Mouse (Mus musculus): ENCODE results near the gene Gm8113. TPM values are rescaled to one million over a fixed set of nuclear protein-coding genes. Genes with fewer than 3 reads are reported as not detected.
"Not testable (repeated sequence)": the region's sequence is repeated elsewhere in the genome, so short reads cannot be mapped to it uniquely, and the experiment has no call there.

Gene Gm8113
- polyA plus RNA-seq, 1 experiment from 2014 or later: 2.8 TPM

DNA sequence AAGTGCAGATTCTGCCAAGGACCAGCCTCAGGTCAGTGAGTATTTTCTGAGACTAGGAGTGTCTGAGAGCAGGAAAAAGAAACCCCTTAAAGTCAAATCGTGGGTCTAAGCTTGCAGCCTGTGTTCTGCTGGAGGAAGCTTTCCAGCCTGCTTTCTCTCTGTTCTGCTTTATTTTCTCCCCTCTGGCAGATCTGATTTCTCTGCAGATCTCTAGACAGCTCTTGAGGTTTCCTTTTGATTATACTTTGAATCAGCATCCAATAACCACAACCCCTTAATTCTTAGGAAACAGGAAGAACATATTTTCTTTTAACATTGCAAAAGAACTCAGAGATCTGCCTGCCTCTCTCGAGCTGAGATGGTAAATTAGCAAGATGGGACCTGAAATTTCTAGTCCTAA lies 28.2 kb downstream of the Gm8113 start:
- WGBS: 75% methylated on average over 2 of the region's 2 CpGs
- not testable (repeated sequence) for H3K4me1 ChIP-seq (replicated peaks); H3K4me3 ChIP-seq; H3K36me3 ChIP-seq; DNase-seq (ENCODE audit: low spot score); H3K27me3 ChIP-seq (ENCODE audit: insufficient read depth, poor library complexity, severe bottlenecking); H3K9me3 ChIP-seq; H3K27ac ChIP-seq

DNA sequence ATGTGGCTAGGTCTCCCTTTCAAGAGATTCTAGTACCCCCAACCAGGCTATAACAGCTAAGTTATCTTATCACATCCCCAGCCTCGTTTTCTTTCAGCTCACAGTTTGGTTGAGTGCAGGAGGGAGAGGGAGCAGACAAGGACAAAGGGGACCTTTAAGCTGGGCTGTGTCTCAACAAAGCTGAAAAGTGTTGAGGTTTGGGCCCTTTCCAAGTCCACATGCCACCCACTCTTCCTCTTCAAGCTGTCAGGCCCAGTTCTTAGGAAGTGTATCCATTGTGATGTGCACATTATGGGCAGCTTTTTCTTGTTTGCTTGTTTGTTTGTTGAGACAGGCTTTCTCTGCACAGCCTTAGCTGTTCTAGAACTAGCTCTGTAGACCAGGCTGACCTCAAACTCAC lies 29.9 kb downstream of the Gm8113 start:
- H3K27me3 ChIP-seq (ENCODE audit: insufficient read depth, poor library complexity, severe bottlenecking); H3K36me3 ChIP-seq; H3K4me1 ChIP-seq (replicated peaks); DNase-seq (ENCODE audit: low spot score); H3K9me3 ChIP-seq; H3K4me3 ChIP-seq; H3K27ac ChIP-seq: not testable (repeated sequence)
- no CpG with 5 or more reads among the region's 1 CpGs for WGBS

DNA sequence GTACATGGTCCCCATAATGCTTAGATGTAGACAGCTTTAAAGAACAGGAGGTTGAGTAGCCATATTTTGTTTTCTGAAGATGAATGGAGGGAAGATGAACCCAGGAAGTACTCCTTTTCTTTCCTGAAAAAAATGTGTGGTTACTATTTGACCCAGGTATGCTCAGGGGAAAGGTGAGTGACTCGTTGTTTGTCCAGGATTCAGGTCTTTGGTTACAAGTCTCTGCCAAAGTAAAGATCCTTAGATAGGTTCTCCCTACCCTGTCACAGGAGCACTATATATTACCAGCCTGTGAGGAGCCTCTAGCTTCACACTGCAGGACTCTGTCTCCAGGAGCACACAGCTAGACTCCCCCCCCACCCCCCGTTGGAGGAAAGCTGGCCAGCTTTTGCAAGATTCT lies 31.6 kb downstream of the Gm8113 start, which contains the start of gene Ang5:
Ang5 (plus strand) TSS at position 301 of the 400 bp plus-strand sequence.
- not testable (repeated sequence) for H3K4me1 ChIP-seq (replicated peaks); H3K27ac ChIP-seq; DNase-seq (ENCODE audit: low spot score); H3K4me3 ChIP-seq; H3K36me3 ChIP-seq; H3K27me3 ChIP-seq (ENCODE audit: insufficient read depth, poor library complexity, severe bottlenecking); H3K9me3 ChIP-seq
- WGBS: no CpG with 5 or more reads among the region's 2 CpGs

Other genes with a start within 250 kb of the Gm8113 start
- gene Gm8165, start 248.2 kb upstream of the Gm8113 start, polyA plus RNA-seq (2016; fragmentation: Nextera tagmentation; extraction: Ambion mirVana): not detected in 2 replicates
- 0.98 and 1.2 TPM in 2 replicates for gene Gm7324, start 227.6 kb upstream of the Gm8113 start, polyA plus RNA-seq (2016; fragmentation: Nextera tagmentation; extraction: Ambion mirVana)
- gene Gm16506, start 197.9 kb upstream of the Gm8113 start, polyA plus RNA-seq (2016; fragmentation: Nextera tagmentation; extraction: Ambion mirVana): not detected in 2 replicates
- not detected in 2 replicates for gene Gm6526, start 177.5 kb upstream of the Gm8113 start, polyA plus RNA-seq (2016; fragmentation: Nextera tagmentation; extraction: Ambion mirVana)
- not detected in 2 replicates for gene Gm8180, start 140.6 kb upstream of the Gm8113 start, polyA plus RNA-seq (2016; fragmentation: Nextera tagmentation; extraction: Ambion mirVana)
- gene Ear1, start 49.9 kb upstream of the Gm8113 start, polyA plus RNA-seq (2016; fragmentation: Nextera tagmentation; extraction: Ambion mirVana): not detected in 2 replicates
- gene Ear10, start 1.8 kb upstream of the Gm8113 start, polyA plus RNA-seq (2016; fragmentation: Nextera tagmentation; extraction: Ambion mirVana): not detected in 2 replicates
- not detected in 2 replicates for gene Ang5, start 31.7 kb downstream of the Gm8113 start, polyA plus RNA-seq (2016; fragmentation: Nextera tagmentation; extraction: Ambion mirVana)
- not detected in 2 replicates for gene Ang6, start 76.9 kb downstream of the Gm8113 start, polyA plus RNA-seq (2016; fragmentation: Nextera tagmentation; extraction: Ambion mirVana)
- not detected in 2 replicates for gene Ear2, start 177.3 kb downstream of the Gm8113 start, polyA plus RNA-seq (2016; fragmentation: Nextera tagmentation; extraction: Ambion mirVana)
- gene Gm3327, start 198.5 kb downstream of the Gm8113 start, polyA plus RNA-seq (2016; fragmentation: Nextera tagmentation; extraction: Ambion mirVana): not detected in 2 replicates